Mouse (Mus musculus) natural killer cell, adult 2 months (primary cell): ENCODE results near the gene Braf.
"Not testable (repeated sequence)": the region's sequence is repeated elsewhere in the genome, so short reads cannot be mapped to it uniquely, and the experiment has no call there.

Experiments used
- DNase-seq, 2 experiments: peaks; one replicate each; pipeline ENCODE4 v3.0.0; 2022; ENCODE audit warnings: low spot score in 2 of 2

Gene Braf

GRCm38 (mm10) chr6:39724866-39725711, at the start of gene Braf:
TSS of gene Braf (minus strand) at chr6:39725463.
- DNase-seq: peak; percentile 78 to 84

GRCm38 (mm10) chr6:39775029-39775428, 49.8 kb upstream of the Braf start:
- DNase-seq: no peak

- DNase-seq: no peak
Measured at GRCm38 (mm10) chr6:39757229-39757628, 32.0 kb upstream of the Braf start.

- no peak for DNase-seq
Measured at GRCm38 (mm10) chr6:39749881-39750280, 24.6 kb upstream of the Braf start.

- no peak for DNase-seq
Measured at GRCm38 (mm10) chr6:39747094-39747493, 21.8 kb upstream of the Braf start.

- DNase-seq: no peak
Measured at GRCm38 (mm10) chr6:39745456-39745855, 20.2 kb upstream of the Braf start.

DNA sequence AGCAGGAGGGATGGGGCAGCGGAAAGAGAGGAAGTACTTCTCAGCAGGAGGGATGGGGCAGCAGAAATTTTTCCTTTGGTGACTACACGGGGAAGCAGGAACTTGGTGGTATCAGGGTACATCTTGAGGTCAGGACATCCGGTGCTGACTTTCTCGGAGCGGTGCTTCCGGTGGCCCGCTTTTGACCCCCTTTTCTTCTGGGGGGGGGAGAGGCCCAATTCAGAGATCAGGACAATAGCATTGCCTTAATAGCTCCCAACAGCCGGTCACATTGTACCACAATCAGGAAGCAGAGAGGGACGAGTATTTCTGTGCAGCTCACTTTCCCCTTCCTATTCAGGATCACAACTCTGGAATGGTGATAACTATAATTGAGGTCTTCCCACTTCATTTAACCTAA, 14.4 kb upstream of the Braf start:
- not testable (repeated sequence) for DNase-seq

- DNase-seq: no peak
Measured at GRCm38 (mm10) chr6:39728095-39728494, 2.8 kb upstream of the Braf start.

GRCm38 (mm10) chr6:39726149-39726548, 886 bp upstream of the Braf start:
- DNase-seq: no peak

DNA sequence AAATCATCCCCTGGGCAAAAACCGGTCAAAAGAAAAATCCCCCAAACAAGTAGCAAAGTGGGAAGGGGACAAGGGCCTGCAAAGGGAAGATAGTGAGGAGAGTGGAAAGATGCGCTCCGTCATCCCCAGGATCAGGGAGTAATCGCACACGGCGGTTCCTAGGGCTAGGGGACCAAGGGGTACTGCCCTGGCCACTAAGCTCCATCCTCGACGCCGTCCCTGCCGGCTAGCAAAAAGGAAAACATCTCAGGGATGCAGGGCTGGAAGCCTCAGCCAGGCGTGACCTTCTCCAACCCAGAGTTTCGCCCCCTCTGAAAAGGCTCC, 759 bp downstream of the Braf start:
- no peak for DNase-seq

- DNase-seq: no peak
Measured at GRCm38 (mm10) chr6:39724071-39724470, 1.2 kb downstream of the Braf start.

- no peak for DNase-seq
Measured at GRCm38 (mm10) chr6:39718567-39718966, 6.7 kb downstream of the Braf start.

DNA sequence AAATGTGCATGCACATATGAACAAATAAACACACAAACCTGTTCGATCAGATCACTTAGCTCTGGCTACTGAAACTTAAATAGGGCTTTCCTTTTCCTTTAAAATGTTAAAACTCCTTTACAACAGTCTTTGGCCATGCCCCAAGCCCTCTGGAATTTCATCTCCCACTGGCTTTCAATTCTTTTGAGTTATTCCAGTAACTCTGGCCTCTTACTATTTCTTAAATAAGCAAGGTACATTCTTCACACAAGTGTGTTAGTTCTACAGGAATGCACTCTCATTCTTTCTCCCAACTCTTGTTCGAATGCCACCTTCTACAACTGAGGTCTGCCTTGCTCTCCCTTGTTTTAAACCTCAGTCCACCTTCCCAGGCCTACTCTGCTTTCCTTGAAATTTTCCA, 8.2 kb downstream of the Braf start:
- DNase-seq: no peak

DNA sequence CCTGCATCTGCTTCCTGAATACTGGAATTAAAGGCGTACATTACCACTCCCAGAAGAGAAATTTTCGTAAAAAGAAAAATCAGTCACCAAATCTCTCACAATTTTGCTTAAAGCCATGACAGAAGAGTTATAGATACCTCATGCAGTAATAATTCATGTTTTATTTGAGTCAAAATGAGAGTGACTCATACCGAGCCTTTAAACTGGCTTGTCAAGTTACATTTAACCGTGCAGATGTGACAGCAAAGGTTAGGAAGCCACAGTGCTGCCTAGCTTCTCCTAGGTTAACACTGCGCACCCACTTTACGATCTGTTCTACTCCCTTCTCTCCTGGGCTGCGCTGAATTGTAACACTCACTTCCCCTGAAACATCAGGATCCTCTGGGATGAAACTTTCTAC, 10.9 kb downstream of the Braf start:
- no peak for DNase-seq

- DNase-seq: no peak
Measured at GRCm38 (mm10) chr6:39713399-39713798, 11.9 kb downstream of the Braf start.

- DNase-seq: no peak
Measured at GRCm38 (mm10) chr6:39705625-39706024, 19.6 kb downstream of the Braf start.

- no peak for DNase-seq
Measured at GRCm38 (mm10) chr6:39693126-39693525, 32.1 kb downstream of the Braf start.

DNA sequence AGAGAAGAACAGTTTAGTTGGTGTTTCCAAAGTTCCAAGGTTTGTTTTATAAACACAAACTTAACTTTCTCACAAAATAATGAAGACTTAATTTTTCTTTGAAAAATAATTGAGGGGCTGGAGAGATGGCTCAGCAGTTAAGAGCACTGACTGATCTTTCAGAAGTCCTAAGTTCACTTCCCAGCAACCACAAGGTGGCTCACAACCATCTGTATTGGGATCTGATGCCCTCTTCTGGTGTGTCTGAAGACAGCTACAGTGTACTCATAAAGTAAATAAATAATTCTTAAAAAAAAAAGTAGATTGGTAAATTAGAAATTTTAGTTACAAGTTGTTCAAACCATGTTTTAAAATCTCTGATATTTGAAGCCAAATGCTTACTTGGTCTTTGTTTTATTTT, 38.4 kb downstream of the Braf start:
- DNase-seq: not testable (repeated sequence)

DNA sequence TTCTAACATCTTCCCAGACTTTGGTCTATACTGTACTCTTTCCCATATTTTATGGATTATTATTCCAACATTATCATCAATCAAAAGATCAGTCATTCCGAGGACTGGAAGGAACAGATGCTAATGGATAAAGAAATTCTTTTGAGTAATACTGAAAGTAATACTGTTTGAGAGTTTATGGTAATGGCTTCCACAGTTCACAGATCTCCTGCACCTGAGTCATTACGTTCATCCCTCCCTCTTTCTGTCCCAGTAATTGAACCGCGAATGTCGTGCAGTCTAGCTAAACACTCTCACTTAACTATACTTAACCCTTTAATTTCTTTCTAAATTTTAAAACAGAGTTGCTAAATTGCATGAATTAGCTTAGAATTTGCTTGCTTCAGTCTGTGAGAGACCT, 43.5 kb downstream of the Braf start:
- DNase-seq: no peak

DNA sequence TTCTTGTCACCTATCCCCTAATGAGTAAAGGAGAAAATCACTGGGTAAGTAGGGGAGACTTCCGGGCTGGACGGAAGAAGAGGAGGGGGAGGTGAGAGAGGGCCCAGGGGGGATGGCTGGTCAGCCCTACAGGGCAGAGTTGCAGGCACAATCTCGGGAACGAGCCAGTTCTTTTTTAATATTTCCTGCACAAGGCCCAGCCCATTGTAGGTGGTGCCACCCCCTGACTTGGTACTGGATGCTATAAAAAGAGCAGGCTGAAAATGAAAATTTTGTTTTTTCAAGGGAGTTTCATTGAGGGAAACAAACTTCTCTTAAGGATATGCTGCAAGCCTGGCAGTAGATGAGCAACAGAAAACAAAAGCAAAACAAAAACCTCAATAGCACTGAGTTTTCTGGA, 44.7 kb downstream of the Braf start:
- no peak for DNase-seq

GRCm38 (mm10) chr6:39678241-39678640, 47.0 kb downstream of the Braf start:
- no peak for DNase-seq

DNA sequence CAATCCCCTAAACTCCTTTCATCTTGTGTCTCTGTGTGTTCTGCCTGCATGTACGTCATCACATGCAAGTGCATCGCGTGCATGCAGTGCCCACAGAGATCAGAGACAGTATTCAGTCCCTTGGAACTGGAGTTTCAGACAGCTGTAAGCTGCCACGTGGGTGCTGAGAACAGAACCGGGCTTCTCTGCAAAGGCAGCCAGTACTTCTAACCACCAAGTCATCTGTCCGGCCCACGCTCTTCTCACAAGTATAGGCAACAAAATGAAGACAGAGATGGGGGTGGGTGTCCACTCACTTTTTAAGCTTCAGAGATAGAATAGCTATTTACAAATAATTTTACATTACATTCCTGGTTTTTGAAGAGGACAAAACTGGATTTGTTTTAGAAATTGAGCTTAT, 50.2 kb downstream of the Braf start:
- no peak for DNase-seq

- no peak for DNase-seq
Measured at GRCm38 (mm10) chr6:39611296-39611695, 114.0 kb downstream of the Braf start.

- no peak for DNase-seq
Measured at GRCm38 (mm10) chr6:39610207-39610606, 115.1 kb downstream of the Braf start.
